In genomic region chr9:61214943-61215342, GRCm38 (mm10) we compare ENCODE assay signal across 11 mouse cellular contexts.
A peak's percentile ranks its signal among the peaks of the same experiment; 100 is the strongest.
DNase-seq lines count a peak whose midpoint lies in the region; ATAC-seq and TF ChIP-seq lines count a peak whose summit lies in the region.
"Had no signal": no experiment of that assay in that cellular context is flagged by ENCODE, and none has a peak within 500 bp of the region (broad histone marks: within the 10 kb centered on the region; RNA-seq: fewer than 3 reads in every experiment).

No protein-coding gene starts in this region.

- H3K4me2 ChIP-seq in heart, postnatal 0 days (ENCODE audit: low read depth, low read length) = no peak overlapping the region
- H3K4me2 ChIP-seq in limb, embryonic 11.5 days (ENCODE audit: low read depth, severe bottlenecking) = no peak overlapping the region
- H3K4me2 ChIP-seq: neural tube, embryonic 15.5 days had no signal

- no peaks in the 10 kb centered on the region for H3K9me3 ChIP-seq in heart, postnatal 0 days (replicated peaks; ENCODE audit: control insufficient read depth, low read length)
- H3K9me3 ChIP-seq in limb, embryonic 11.5 days (ENCODE audit: control insufficient read depth, low read length) = no peaks in the 10 kb centered on the region
- H3K9me3 ChIP-seq: neural tube, embryonic 15.5 days had no signal

- WGBS in thymus, adult 2 months = 66% methylated on average over 6 of the region's 6 CpGs
- WGBS in heart, postnatal 0 days = 45% methylated on average over 6 of the region's 6 CpGs
- 48% methylated on average over 6 of the region's 6 CpGs for WGBS in limb, embryonic 11.5 days

- H3K4me3 ChIP-seq in thymus, adult 2 months (ENCODE audit: control insufficient read depth, insufficient read depth, low read length) = no peak overlapping the region
- H3K4me3 ChIP-seq in heart, postnatal 0 days (ENCODE audit: low read depth, low read length) = no peak overlapping the region
- no peak overlapping the region for H3K4me3 ChIP-seq in limb, embryonic 11.5 days (ENCODE audit: low read depth, low read length)
- H3K4me3 ChIP-seq: neural tube, embryonic 15.5 days had no signal

- no peaks in the 10 kb centered on the region for H3K36me3 ChIP-seq in thymus, adult 2 months (ENCODE audit: control insufficient read depth, insufficient read depth, low read length)
- H3K36me3 ChIP-seq in heart, postnatal 0 days (replicated peaks; ENCODE audit: control insufficient read depth, insufficient read depth, low read length) = no peaks in the 10 kb centered on the region
- H3K36me3 ChIP-seq in limb, embryonic 11.5 days (ENCODE audit: control insufficient read depth, insufficient read depth, low read length) = no peaks in the 10 kb centered on the region
- H3K36me3 ChIP-seq: neural tube, embryonic 15.5 days had no signal

- TF ChIP-seq EP300 in heart, postnatal 0 days (IDR thresholded peaks at IDR 0.05; ENCODE audit: low read depth) = peak; percentile 91

- peaks cover 43% of the 10 kb centered on the region for H3K4me1 ChIP-seq in thymus, adult 2 months (replicated peaks; ENCODE audit: control insufficient read depth, insufficient read depth, low read length)
- 0 out of 2 replicates have a peak, but pooled peaks cover 7% of the 10 kb centered on the region for H3K4me1 ChIP-seq in heart, postnatal 0 days (ENCODE audit: control insufficient read depth, insufficient read depth)
- H3K4me1 ChIP-seq in limb, embryonic 11.5 days (ENCODE audit: control insufficient read depth, insufficient read depth, low read length) = peaks cover 10% of the 10 kb centered on the region

- TF ChIP-seq POLR2A in thymus, adult 2 months (IDR thresholded peaks at IDR 0.05; ENCODE audit: control insufficient read depth, extremely low read depth, insufficient read depth, low read length, poor library complexity) = no peak

- H3K9ac ChIP-seq in heart, postnatal 0 days (replicated peaks; ENCODE audit: low read depth, low read length) = no peak overlapping the region
- H3K9ac ChIP-seq in limb, embryonic 11.5 days (ENCODE audit: low read length) = no peak overlapping the region
- H3K9ac ChIP-seq: neural tube, embryonic 15.5 days had no signal

- no peaks in the 10 kb centered on the region for H3K27me3 ChIP-seq in thymus, adult 2 months (ENCODE audit: control insufficient read depth, insufficient read depth, low read length)
- H3K27me3 ChIP-seq in heart, postnatal 0 days (ENCODE audit: control insufficient read depth, insufficient read depth, low read length) = peaks cover 60% of the 10 kb centered on the region
- H3K27me3 ChIP-seq in limb, embryonic 11.5 days (ENCODE audit: control insufficient read depth, insufficient read depth, low read length) = 0 out of 2 replicates have a peak, but pooled peaks cover 2% of the 10 kb centered on the region

- DNase-seq in thymus, adult 2 months = no peak
- DNase-seq in thymus, postnatal 10 days (ENCODE audit: low spot score in 2 of 2) = no peak
- DNase-seq in heart, postnatal 0 days (ENCODE audit: low spot score) = peak; percentile 67
- no peak for DNase-seq in limb, embryonic 11.5 days (ENCODE audit: low spot score)
- DNase-seq in thymus, postnatal 4 days = peak; percentile 44
- DNase-seq in cerebellum, postnatal 36 days = no peak
- no peak for DNase-seq in left cerebral cortex, adult 8-10 months (ENCODE audit: low spot score in 2 of 2)

- no peak for TF ChIP-seq CTCF in thymus, adult 2 months (IDR thresholded peaks at IDR 0.05; ENCODE audit: borderline replicate concordance, control insufficient read depth, extremely low read depth, insufficient read depth, low read length, poor library complexity)
- no peak for TF ChIP-seq CTCF in heart, postnatal 0 days (IDR thresholded peaks at IDR 0.05; ENCODE audit: low read depth)

- peak; percentile 83 for ATAC-seq in heart, postnatal 0 days (ENCODE audit: insufficient read depth, low read depth)
- no peak for ATAC-seq in limb, embryonic 11.5 days (ENCODE audit: insufficient number of reproducible peaks, low FRiP score, low TSS enrichment, low read depth)
- ATAC-seq: hindbrain, postnatal 0 days; Patski had no signal

- peak overlapping the region; percentile 51; the same call in 1 of the 2 replicates for H3K27ac ChIP-seq in thymus, adult 2 months (ENCODE audit: control insufficient read depth, insufficient read depth, low read length)
- H3K27ac ChIP-seq in heart, postnatal 0 days (ENCODE audit: low read depth) = peak overlapping the region; percentile 59
- peak overlapping the region; percentile 18; the same call in 1 of the 2 replicates for H3K27ac ChIP-seq in limb, embryonic 11.5 days (replicated peaks; ENCODE audit: low read depth, low read length)
- H3K27ac ChIP-seq: hindbrain, postnatal 0 days; macrophage; neural tube, embryonic 15.5 days had no signal

Comparison
In these comparisons a context has a peak if more than half of its experiments do, and no peak if none do; other contexts are left out.
1. DNase-seq: peak in heart, postnatal 0 days (single experiment) and thymus, postnatal 4 days (single experiment); none in thymus, adult 2 months (single experiment), thymus, postnatal 10 days (0 of 2), limb, embryonic 11.5 days (single experiment), cerebellum, postnatal 36 days (0 of 2) and left cerebral cortex, adult 8-10 months (0 of 2).
2. Peak in every context shown above with its lines, with median percentiles within 50 percentile points of each other: H3K27ac ChIP-seq.